Mouse (Mus musculus): ENCODE measurements around the gene Chrm2.

- TF ChIP-seq CTCF (IDR thresholded peaks at IDR 0.05; ENCODE audit: low read depth) (no peak), EP300 (IDR thresholded peaks at IDR 0.05; ENCODE audit: low read depth) (no peak)
Measured at GRCm38 (mm10) chr6:36437964-36438363, 50.1 kb downstream of the Chrm2 start.

All from liver, postnatal 0 days (tissue).